ENCODE assay signal across 8 mouse cellular contexts in genomic region chr12:70911029-70911428, GRCm38 (mm10). TPM values are rescaled to one million over a fixed set of nuclear protein-coding genes. Genes with fewer than 3 reads are reported as not detected.
DNase-seq lines count a peak whose midpoint lies in the region; ATAC-seq and TF ChIP-seq lines count a peak whose summit lies in the region.

No protein-coding gene starts in this region.

- ATAC-seq in forebrain, embryonic 16.5 days = peak; percentile 67

- no peak overlapping the region for H3K4me2 ChIP-seq in forebrain, embryonic 16.5 days (ENCODE audit: low read length)

- H3K9ac ChIP-seq in ES-E14 (ENCODE audit: insufficient read depth, low read depth, low read length, poor library complexity, severe bottlenecking) = no peak overlapping the region
- H3K9ac ChIP-seq in forebrain, embryonic 16.5 days (replicated peaks; ENCODE audit: low read depth, low read length) = no peak overlapping the region

- no peaks in the 10 kb centered on the region for H3K9me3 ChIP-seq in ES-E14 (ENCODE audit: control insufficient read depth, insufficient read depth, low read depth, low read length)
- H3K9me3 ChIP-seq in forebrain, embryonic 16.5 days (ENCODE audit: control insufficient read depth, low read length) = no peaks in the 10 kb centered on the region
- H3K9me3 ChIP-seq in hindbrain, embryonic 10.5 days = peaks cover 4% of the 10 kb centered on the region; the same call in 1 of the 2 replicates

- 10% methylated on average over 5 of the region's 5 CpGs for WGBS in forebrain, embryonic 16.5 days
- WGBS in hindbrain, embryonic 10.5 days = 10% methylated on average over 5 of the region's 5 CpGs

- H3K27me3 ChIP-seq in forebrain, embryonic 16.5 days (replicated peaks; ENCODE audit: control insufficient read depth, insufficient read depth, low read length) = no peaks in the 10 kb centered on the region
- no peaks in the 10 kb centered on the region for H3K27me3 ChIP-seq in hindbrain, embryonic 10.5 days (ENCODE audit: insufficient read depth, poor library complexity, severe bottlenecking)

- DNase-seq in ES-E14 (ENCODE audit: low read depth, low spot score) = peak; percentile 68
- DNase-seq in cerebellum, adult 11 months = peak; percentile 78
- DNase-seq in hindbrain, embryonic 10.5 days (ENCODE audit: low spot score) = peak; percentile 77
- DNase-seq in layer of hippocampus, adult 9-11 months = peak; percentile 46
- peak; percentile 93 for DNase-seq in lung, postnatal 14 days
- peak; percentile 78 for DNase-seq in ovary, postnatal 36 days (ENCODE audit: low spot score)
- DNase-seq in thymus, postnatal 25 days = peak; percentile 79

- no peaks in the 10 kb centered on the region for H3K36me3 ChIP-seq in ES-E14 (ENCODE audit: control insufficient read depth, insufficient read depth, low read length, poor library complexity, severe bottlenecking)
- H3K36me3 ChIP-seq in forebrain, embryonic 16.5 days (ENCODE audit: control insufficient read depth, insufficient read depth) = no peaks in the 10 kb centered on the region
- H3K36me3 ChIP-seq in hindbrain, embryonic 10.5 days = no peaks in the 10 kb centered on the region

- in situ Hi-C loops in ES-E14 (cut with MboI; ENCODE audit: low sequenced_read_pairs in 2 of 2, unreplicated experiment in 2 of 2) = loop anchor here in 1 of 2 experiments (5.0 kb wide), 1 partner anchor 414 kb away; no protein-coding TSS in a partner anchor

- H3K27ac ChIP-seq in ES-E14 (ENCODE audit: insufficient read depth, low read depth, low read length, poor library complexity, severe bottlenecking) = no peak overlapping the region
- H3K27ac ChIP-seq in forebrain, embryonic 16.5 days (ENCODE audit: low read length) = no peak overlapping the region
- H3K27ac ChIP-seq in hindbrain, embryonic 10.5 days = no peak overlapping the region

- no peak overlapping the region for H3K4me3 ChIP-seq in ES-E14 (ENCODE audit: insufficient read depth in 1 of 2, low read depth in 1 of 2, low read length in 2 of 2, poor library complexity in 1 of 2, severe bottlenecking in 1 of 2)
- no peak overlapping the region for H3K4me3 ChIP-seq in forebrain, embryonic 16.5 days (replicated peaks; ENCODE audit: low read length)
- no peak overlapping the region for H3K4me3 ChIP-seq in hindbrain, embryonic 10.5 days

- H3K4me1 ChIP-seq in ES-E14 (ENCODE audit: control insufficient read depth in 2 of 2, insufficient read depth in 2 of 2, low read length in 2 of 2, poor library complexity in 1 of 2) = peaks cover 4 to 6% of the 10 kb centered on the region in 2 experiments; a peak in 3 of 4 replicates
- H3K4me1 ChIP-seq in forebrain, embryonic 16.5 days (replicated peaks; ENCODE audit: control insufficient read depth, insufficient read depth, low read length) = no peaks in the 10 kb centered on the region; the same call in 1 of the 2 replicates
- H3K4me1 ChIP-seq in hindbrain, embryonic 10.5 days (replicated peaks) = peaks cover 24% of the 10 kb centered on the region

TF ChIP-seq in ES-E14, 5 proteins besides CTCF, POLR2A, EP300 and RAD21:
- TF ChIP-seq ZNF384 (IDR thresholded peaks at IDR 0.05; ENCODE audit: low read depth, low read length) = no peak
- no peak for TF ChIP-seq HCFC1 (IDR thresholded peaks at IDR 0.05; ENCODE audit: borderline replicate concordance, insufficient read depth, low read length)
- no peak for TF ChIP-seq MAFK (IDR thresholded peaks at IDR 0.05; ENCODE audit: insufficient read depth, low read depth, low read length)
- TF ChIP-seq CHD2 (IDR thresholded peaks at IDR 0.05; ENCODE audit: low read depth, low read length) = no peak
- peak; percentile 96; the same call in 1 of the 2 replicates for TF ChIP-seq ZC3H11A (IDR thresholded peaks at IDR 0.05; ENCODE audit: borderline replicate concordance, low read depth, low read length)

RNA-seq across cellular contexts. Expression of gene Actr10, which starts 26.6 kb away (rescaled TPM):
- total RNA-seq in ES-E14 (2012; rRNA removed) = 68.8 and 86.2 TPM in 2 replicates
- 199 and 240 TPM in 2 replicates for polyA plus RNA-seq in forebrain, embryonic 16.5 days (2015; fragmentation: Nextera tagmentation; extraction: Ambion mirVana)
- polyA plus RNA-seq in hindbrain, embryonic 10.5 days (2016; fragmentation: Nextera tagmentation; extraction: Ambion mirVana) = 210 and 229 TPM in 2 replicates
